12 mouse cellular contexts compared by ENCODE assay signal in genomic region chr1:55888711-55889366, GRCm38 (mm10).
A peak's percentile ranks its signal among the peaks of the same experiment; 100 is the strongest.
DNase-seq lines count a peak whose midpoint lies in the region; ATAC-seq lines count a peak whose summit lies in the region.
"Had no signal": no experiment of that assay in that cellular context is flagged by ENCODE, and none has a peak within 500 bp of the region (broad histone marks: within the 10 kb centered on the region; RNA-seq: fewer than 3 reads in every experiment).

No protein-coding gene starts in this region.

- WGBS in embryonic facial prominence, embryonic 11.5 days = 34% methylated on average over 17 of the region's 17 CpGs
- 18% methylated on average over 17 of the region's 17 CpGs for WGBS in forebrain, embryonic 16.5 days
- 14% methylated on average over 17 of the region's 17 CpGs for WGBS in midbrain, embryonic 16.5 days

- no peaks in the 10 kb centered on the region for H3K36me3 ChIP-seq in embryonic facial prominence, embryonic 11.5 days (replicated peaks; ENCODE audit: control insufficient read depth, insufficient read depth, low read depth, low read length)
- no peaks in the 10 kb centered on the region for H3K36me3 ChIP-seq in forebrain, embryonic 16.5 days (ENCODE audit: control insufficient read depth, insufficient read depth)
- no peaks in the 10 kb centered on the region for H3K36me3 ChIP-seq in midbrain, embryonic 16.5 days (ENCODE audit: control insufficient read depth, insufficient read depth, low read length)
- H3K36me3 ChIP-seq: neural tube, embryonic 12.5 days had no signal

- peaks cover 5% of the 10 kb centered on the region; the same call in 1 of the 2 replicates for H3K27me3 ChIP-seq in embryonic facial prominence, embryonic 11.5 days (ENCODE audit: control insufficient read depth, insufficient read depth, low read length)
- H3K27me3 ChIP-seq in forebrain, embryonic 16.5 days (replicated peaks; ENCODE audit: control insufficient read depth, insufficient read depth, low read length) = no peaks in the 10 kb centered on the region
- H3K27me3 ChIP-seq in midbrain, embryonic 16.5 days (ENCODE audit: control insufficient read depth, insufficient read depth, low read depth, low read length) = peaks cover 55% of the 10 kb centered on the region

- H3K9ac ChIP-seq in embryonic facial prominence, embryonic 11.5 days (replicated peaks; ENCODE audit: low read length) = no peak overlapping the region
- H3K9ac ChIP-seq in forebrain, embryonic 16.5 days (replicated peaks; ENCODE audit: low read depth, low read length) = peak overlapping the region; percentile 45
- no peak overlapping the region for H3K9ac ChIP-seq in midbrain, embryonic 16.5 days (ENCODE audit: low read depth, low read length)
- H3K9ac ChIP-seq: neural tube, embryonic 12.5 days had no signal

- no peak overlapping the region for H3K4me3 ChIP-seq in embryonic facial prominence, embryonic 11.5 days (ENCODE audit: low read depth, low read length)
- 0 out of 2 replicates have a peak overlapping the region, but pooled peaks have one; percentile 9 for H3K4me3 ChIP-seq in forebrain, embryonic 16.5 days (replicated peaks; ENCODE audit: low read length)
- H3K4me3 ChIP-seq in midbrain, embryonic 16.5 days (ENCODE audit: low read depth, low read length) = no peak overlapping the region
- H3K4me3 ChIP-seq: neural tube, embryonic 12.5 days had no signal

- H3K4me2 ChIP-seq in embryonic facial prominence, embryonic 11.5 days (ENCODE audit: low read depth, low read length) = no peak overlapping the region
- H3K4me2 ChIP-seq in forebrain, embryonic 16.5 days (ENCODE audit: low read length) = peak overlapping the region; percentile 40
- H3K4me2 ChIP-seq in midbrain, embryonic 16.5 days (ENCODE audit: low read length) = peak overlapping the region; percentile 32
- H3K4me2 ChIP-seq: neural tube, embryonic 12.5 days had no signal

- H3K4me1 ChIP-seq in embryonic facial prominence, embryonic 11.5 days (ENCODE audit: control insufficient read depth, insufficient read depth, low read length) = no peaks in the 10 kb centered on the region; the same call in 1 of the 2 replicates
- H3K4me1 ChIP-seq in forebrain, embryonic 16.5 days (replicated peaks; ENCODE audit: control insufficient read depth, insufficient read depth, low read length) = peaks cover 31% of the 10 kb centered on the region
- H3K4me1 ChIP-seq in midbrain, embryonic 16.5 days (ENCODE audit: control insufficient read depth, insufficient read depth, low read length) = peaks cover 12% of the 10 kb centered on the region

- intact Hi-C loops in left cerebral cortex, postnatal 36 days (cut with DNase I) = loop anchor here (5.0 kb wide), 3 partner anchors 1378 to 1503 kb away; no protein-coding TSS in a partner anchor

- H3K27ac ChIP-seq in embryonic facial prominence, embryonic 11.5 days (replicated peaks; ENCODE audit: low read depth, low read length) = no peak overlapping the region
- peak overlapping the region; percentile 86 for H3K27ac ChIP-seq in forebrain, embryonic 16.5 days (ENCODE audit: low read length)
- no peak overlapping the region for H3K27ac ChIP-seq in midbrain, embryonic 16.5 days (ENCODE audit: low read length)
- H3K27ac ChIP-seq: macrophage; neural tube, embryonic 12.5 days had no signal

- ATAC-seq in embryonic facial prominence, embryonic 11.5 days (replicated peaks; ENCODE audit: insufficient number of reproducible peaks, low FRiP score, low TSS enrichment, low read depth) = no peak; the same call in 1 of the 2 replicates
- peak; percentile 57 for ATAC-seq in forebrain, embryonic 16.5 days
- peak; percentile 83 for ATAC-seq in midbrain, embryonic 16.5 days

- no peaks in the 10 kb centered on the region for H3K9me3 ChIP-seq in embryonic facial prominence, embryonic 11.5 days (replicated peaks; ENCODE audit: control insufficient read depth, low read length)
- no peaks in the 10 kb centered on the region for H3K9me3 ChIP-seq in forebrain, embryonic 16.5 days (ENCODE audit: control insufficient read depth, low read length)
- no peaks in the 10 kb centered on the region for H3K9me3 ChIP-seq in midbrain, embryonic 16.5 days (replicated peaks; ENCODE audit: control insufficient read depth, low read length, poor library complexity, severe bottlenecking)
- H3K9me3 ChIP-seq: neural tube, embryonic 12.5 days had no signal

- peak; percentile 38 to 56 for DNase-seq in left cerebral cortex, postnatal 36 days (ENCODE audit: low spot score in 2 of 2)
- DNase-seq in left cerebral cortex, adult 9 months (ENCODE audit: low spot score in 2 of 2) = no peak
- peak; percentile 33 for DNase-seq in embryonic facial prominence, embryonic 11.5 days (ENCODE audit: low spot score)
- DNase-seq in adrenal gland, adult 18-20 months (ENCODE audit: low spot score in 2 of 2) = no peak
- no peak for DNase-seq in kidney, adult 18-20 months
- DNase-seq: adrenal gland, postnatal 10 days; cerebellum, adult 9-11 months; kidney, adult 11 months had no signal

Comparison
In these comparisons a context has a peak if more than half of its experiments do, and no peak if none do; other contexts are left out.
1. DNase-seq: peak in left cerebral cortex, postnatal 36 days (2 of 2) and embryonic facial prominence, embryonic 11.5 days (single experiment); none in left cerebral cortex, adult 9 months (0 of 2), adrenal gland, adult 18-20 months (0 of 2) and kidney, adult 18-20 months (single experiment).